Mouse (Mus musculus) kidney, embryonic 14.5 days (tissue): ENCODE results near the gene Grm4. TPM values are rescaled to one million over a fixed set of nuclear protein-coding genes. Genes with fewer than 3 reads are reported as not detected.
A peak's percentile ranks its signal among the peaks of the same experiment; 100 is the strongest.

Source experiments
- ATAC-seq: fragments of 200-750 bp; cut with Nextera tagmentation; 2 replicates; pipeline ENCODE4 v1.8.0; 2017; ENCODE audit warnings: moderate number of reproducible peaks, mild to moderate bottlenecking, moderate TSS enrichment, moderate library complexity; ENCODE audit not compliant: low FRiP score, low TSS enrichment
- H3K27ac ChIP-seq: fragments of 300-500 bp; sonication (generic); 2 replicates; pipeline ENCODE4 v1.5.1; 2014; ENCODE audit warnings: low read depth, mild to moderate bottlenecking, low read length, moderate library complexity, mixed read lengths
- H3K27me3 ChIP-seq: fragments of 300-500 bp; sonication (generic); 2 replicates; pipeline ENCODE4 v1.6.1; 2014; ENCODE audit warnings: mild to moderate bottlenecking, low read length; ENCODE audit not compliant: control insufficient read depth, insufficient read depth
- H3K36me3 ChIP-seq: fragments of 300-500 bp; sonication (generic); 2 replicates; pipeline ENCODE4 v1.6.1; 2014; ENCODE audit warnings: low read length, mixed read lengths; ENCODE audit not compliant: control insufficient read depth, insufficient read depth
- H3K4me1 ChIP-seq: fragments of 300-500 bp; sonication (generic); 2 replicates; pipeline ENCODE4 v1.6.1; 2014; ENCODE audit warnings: low read length, mixed read lengths; ENCODE audit not compliant: control insufficient read depth, insufficient read depth
- H3K4me2 ChIP-seq: fragments of 300-500 bp; sonication (generic); replicated peaks from 2 replicates; pipeline ENCODE4 v1.6.1; 2014; ENCODE audit warnings: low read depth, mild to moderate bottlenecking, low read length
- H3K4me3 ChIP-seq: fragments of 300-500 bp; sonication (generic); 2 replicates; pipeline ENCODE4 v1.5.1; 2014; ENCODE audit warnings: mild to moderate bottlenecking, low read length
- H3K9ac ChIP-seq: fragments of 300-500 bp; sonication (generic); 2 replicates; pipeline ENCODE4 v1.6.1; 2014; ENCODE audit warnings: low read depth, mild to moderate bottlenecking, low read length, moderate library complexity
- H3K9me3 ChIP-seq: fragments of 300-500 bp; sonication (generic); 2 replicates; pipeline ENCODE4 v1.6.1; 2016; ENCODE audit warnings: low read length; ENCODE audit not compliant: control insufficient read depth
- WGBS: fragments of 180-500 bp; shearing (Covaris S2); extraction: QIAGEN DNeasy Blood & Tissue Kit; methylation state at CpG from one replicate; pipeline ENCODE4 v1.1.7; 2014; 5-methylcytosine and 5-hydroxymethylcytosine counted together
- polyA plus RNA-seq: library from polyadenylated mRNA; unstranded; fragments of >200 nt; fragmentation: Nextera tagmentation; extraction: Ambion mirVana; gene quantifications from 2 replicates; pipeline ENCODE4 v1.2.1, GENCODE M21; 2014

Gene Grm4
- polyA plus RNA-seq, 1 experiment from 2014 or later = 1.6 TPM

DNA sequence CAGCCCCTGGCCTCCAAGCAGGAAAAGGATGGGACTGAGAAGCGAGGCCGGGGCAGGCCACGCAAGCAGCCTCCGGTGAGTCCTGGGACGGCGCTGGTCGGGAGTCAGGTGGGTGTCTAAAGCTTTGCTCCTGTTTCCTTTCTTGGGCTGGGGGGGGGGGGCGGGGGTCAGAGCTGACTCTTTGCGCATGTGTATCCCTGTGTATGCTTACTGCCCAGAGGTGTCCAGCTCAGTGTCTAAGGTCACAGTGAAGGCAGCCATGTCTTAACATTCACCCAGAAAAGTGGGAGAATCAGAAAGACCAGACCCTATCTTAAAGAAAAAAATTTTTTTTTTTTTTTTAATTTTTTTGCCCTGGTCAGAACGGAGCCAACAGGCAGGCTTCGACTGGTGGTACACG is 38.4 kb upstream of the Grm4 start:
- Histone ChIP-seq H3K27ac (no peak overlapping the region), H3K27me3 (no peaks in the 10 kb centered on the region), H3K36me3 (peaks cover 21% of the 10 kb centered on the region; the same call in 1 of the 2 replicates), H3K4me2 (peak overlapping the region; percentile 84; the same call in 1 of the 2 replicates), H3K4me1 (peaks cover 23% of the 10 kb centered on the region), H3K9me3 (no peaks in the 10 kb centered on the region), H3K4me3 (no peak overlapping the region), H3K9ac (no peak overlapping the region)
- WGBS = 72% methylated on average over 10 of the region's 12 CpGs
- ATAC-seq = no peak

DNA sequence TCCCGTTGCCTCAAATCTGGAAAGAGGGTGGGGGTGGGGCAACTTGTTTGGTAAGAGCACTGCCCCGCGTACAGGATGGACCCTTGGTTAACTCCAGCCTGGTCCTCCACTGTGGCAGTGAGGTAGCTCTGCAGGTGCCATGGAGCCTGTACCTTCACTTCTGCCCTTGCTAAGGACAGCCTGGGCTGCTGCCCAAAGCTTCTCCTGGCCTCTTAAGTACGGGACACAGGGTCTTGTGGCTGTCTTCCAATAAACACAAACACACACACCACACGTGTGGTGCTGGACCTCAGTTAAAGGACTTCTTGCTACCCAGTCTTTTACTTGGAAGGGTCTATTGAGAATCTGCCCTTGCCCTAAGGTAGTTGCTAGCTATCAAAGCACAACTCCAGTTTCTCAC is 37.6 kb upstream of the Grm4 start:
- H3K27me3 ChIP-seq = no peaks in the 10 kb centered on the region
- 16% methylated on average over 5 of the region's 5 CpGs for WGBS
- H3K9me3 ChIP-seq = no peaks in the 10 kb centered on the region
- H3K9ac ChIP-seq = peak overlapping the region; percentile 31; the same call in 1 of the 2 replicates
- no peak for ATAC-seq
- H3K4me1 ChIP-seq = peaks cover 25% of the 10 kb centered on the region
- H3K27ac ChIP-seq = no peak overlapping the region
- peaks cover 21% of the 10 kb centered on the region; the same call in 1 of the 2 replicates for H3K36me3 ChIP-seq
- peak overlapping the region; percentile 84 for H3K4me2 ChIP-seq
- H3K4me3 ChIP-seq = peak overlapping the region; percentile 80; the same call in 1 of the 2 replicates

DNA sequence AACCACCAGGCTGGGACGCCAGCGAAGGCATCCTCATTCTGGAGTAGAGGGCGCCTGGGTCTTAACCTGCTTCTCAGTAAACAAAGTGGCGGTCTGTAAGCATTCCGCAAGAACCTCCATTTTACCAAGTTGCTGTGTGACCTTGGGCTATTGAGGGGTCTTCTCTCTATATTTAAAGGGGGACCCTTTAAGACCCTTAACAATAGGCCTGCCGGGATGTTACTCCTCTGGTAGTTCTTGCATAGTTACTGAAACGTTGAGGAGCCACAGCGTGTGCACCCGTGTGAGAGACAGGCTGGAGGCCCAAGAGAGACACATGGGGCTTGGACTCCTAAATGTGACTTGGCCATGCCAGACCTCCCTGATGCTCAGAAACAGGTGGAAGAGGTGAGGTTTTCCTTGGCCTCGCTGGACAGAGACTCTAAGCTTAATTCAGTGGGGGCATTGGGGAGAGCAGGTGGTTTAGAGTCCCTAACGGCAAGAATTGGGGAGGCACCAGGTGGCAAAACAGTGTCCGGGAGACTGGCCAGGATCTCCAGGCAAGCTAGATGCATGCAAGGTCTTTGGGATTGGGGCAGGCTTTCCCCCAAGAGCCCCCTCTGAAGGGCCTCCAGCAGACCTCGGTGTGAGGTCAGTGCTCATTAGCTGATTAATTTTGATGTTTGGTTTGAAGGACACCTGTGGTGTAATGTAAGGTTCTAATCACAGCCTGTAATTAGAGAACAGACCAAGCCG is 36.9 kb upstream of the Grm4 start:
- H3K4me1 ChIP-seq = peaks cover 25% of the 10 kb centered on the region

DNA sequence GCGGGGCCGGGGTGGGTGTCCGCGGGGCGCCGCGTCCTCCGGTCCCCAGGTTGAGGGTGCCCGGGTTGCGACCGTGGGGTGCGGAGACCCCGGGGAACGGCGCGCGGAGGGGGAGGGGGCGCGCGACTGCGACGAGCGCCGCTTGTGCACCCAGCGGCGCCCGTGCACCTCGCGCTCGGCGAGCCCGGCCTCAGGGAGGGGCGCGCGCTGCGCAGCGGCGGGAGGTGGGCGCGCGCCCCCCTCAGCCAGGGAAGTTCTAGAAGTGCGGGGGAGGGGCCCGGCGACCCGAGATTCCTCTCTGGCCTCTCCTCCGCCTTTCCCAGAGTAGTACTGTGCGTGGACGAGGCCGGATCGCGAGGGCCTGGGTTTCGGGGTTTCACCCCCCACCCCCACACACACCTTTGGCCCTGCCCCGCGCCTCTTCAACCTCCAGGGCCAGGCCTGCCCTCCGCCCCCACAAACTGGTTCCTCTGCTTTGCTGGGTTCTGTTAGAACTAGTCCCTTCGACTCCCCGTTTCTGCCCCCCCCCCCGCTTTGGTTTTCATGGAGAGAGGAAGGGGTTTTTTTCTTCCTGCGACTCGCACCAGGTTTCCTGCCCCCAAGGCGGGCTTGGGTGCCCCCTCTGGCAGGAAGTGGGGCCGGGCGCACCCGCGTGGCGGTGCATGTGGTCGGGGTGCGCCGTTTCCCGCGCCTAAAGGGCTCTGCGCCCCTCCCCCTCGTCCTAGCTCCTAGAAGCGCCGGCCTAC is 36.2 kb upstream of the Grm4 start:
- H3K4me2 ChIP-seq = peak overlapping the region; percentile 84
- peak overlapping the region; percentile 92 for H3K9ac ChIP-seq
- under 1% methylated on average over 45 of the region's 75 CpGs for WGBS
- peak overlapping the region; percentile 80 for H3K4me3 ChIP-seq
- H3K4me1 ChIP-seq = peaks cover 25% of the 10 kb centered on the region
- H3K27me3 ChIP-seq = no peaks in the 10 kb centered on the region
- no peaks in the 10 kb centered on the region for H3K9me3 ChIP-seq
- peak; percentile 10; the same call in 1 of the 2 replicates for ATAC-seq
- peak overlapping the region; percentile 97 for H3K27ac ChIP-seq
- H3K36me3 ChIP-seq = peaks cover 21% of the 10 kb centered on the region; the same call in 1 of the 2 replicates

More for the DNA sequence above, 36.9 kb upstream of the Grm4 start:
- H3K4me3 ChIP-seq = peak overlapping the region; percentile 80
- no peak for ATAC-seq
- peak overlapping the region; percentile 84 for H3K4me2 ChIP-seq
- WGBS = 4% methylated on average over 14 of the region's 14 CpGs
- peak overlapping the region; percentile 97; the same call in 1 of the 2 replicates for H3K27ac ChIP-seq
- no peaks in the 10 kb centered on the region for H3K9me3 ChIP-seq
- peaks cover 21% of the 10 kb centered on the region; the same call in 1 of the 2 replicates for H3K36me3 ChIP-seq
- H3K27me3 ChIP-seq = no peaks in the 10 kb centered on the region
- peak overlapping the region; percentile 92 for H3K9ac ChIP-seq

DNA sequence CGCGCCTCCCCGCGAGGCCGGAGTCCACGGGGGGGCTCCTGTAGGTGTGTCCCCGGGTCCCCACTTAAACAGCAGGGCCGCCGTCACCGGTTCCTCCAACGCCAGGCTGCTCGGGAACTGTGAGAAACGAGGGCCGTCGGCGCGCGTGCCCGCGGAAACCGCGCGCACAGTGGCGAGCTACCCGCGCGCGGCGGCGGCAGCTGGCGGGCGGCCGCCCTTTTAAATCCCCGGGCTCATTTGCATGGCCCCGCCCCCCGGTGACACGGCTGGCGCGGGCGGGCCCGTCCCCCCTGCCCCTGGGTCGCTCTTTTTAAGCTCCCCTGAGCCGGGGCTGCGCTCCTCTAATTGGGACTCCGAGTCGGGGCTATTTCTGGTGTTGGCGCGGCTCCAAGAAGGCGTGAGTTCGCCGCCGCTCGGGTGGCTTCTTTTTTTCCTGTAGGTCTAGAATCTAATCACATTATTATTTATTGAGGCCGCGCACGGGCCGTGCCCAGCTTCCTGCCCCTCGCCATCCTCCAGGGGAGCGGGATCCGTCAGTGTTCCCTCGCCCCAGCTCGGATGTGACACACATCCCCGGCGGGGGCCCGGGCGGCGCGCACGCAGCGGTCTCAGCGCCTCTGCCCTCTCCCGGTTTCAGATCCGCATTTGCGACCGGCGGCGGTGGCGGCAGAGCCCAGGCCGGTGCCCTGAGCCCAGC is 35.3 kb upstream of the Grm4 start, which contains the start of gene Hmga1:
Hmga1 (plus strand) TSS at position 183 of the 697 bp plus-strand sequence.
- WGBS = under 1% methylated on average over 68 of the region's 79 CpGs
- Histone ChIP-seq H3K4me3 (peak within 1 kb of the TSS; percentile 80), H3K9me3 (no peaks in the 10 kb centered on the region), H3K27ac (peak within 1 kb of the TSS; percentile 97), H3K4me1 (peaks cover 25% of the 10 kb centered on the region), H3K9ac (peak within 1 kb of the TSS; percentile 92), H3K4me2 (peak within 1 kb of the TSS; percentile 84), H3K36me3 (peaks cover 14% of the 10 kb centered on the region; the same call in 1 of the 2 replicates), H3K27me3 (no peaks in the 10 kb centered on the region)
- ATAC-seq = peak; percentile 63

DNA sequence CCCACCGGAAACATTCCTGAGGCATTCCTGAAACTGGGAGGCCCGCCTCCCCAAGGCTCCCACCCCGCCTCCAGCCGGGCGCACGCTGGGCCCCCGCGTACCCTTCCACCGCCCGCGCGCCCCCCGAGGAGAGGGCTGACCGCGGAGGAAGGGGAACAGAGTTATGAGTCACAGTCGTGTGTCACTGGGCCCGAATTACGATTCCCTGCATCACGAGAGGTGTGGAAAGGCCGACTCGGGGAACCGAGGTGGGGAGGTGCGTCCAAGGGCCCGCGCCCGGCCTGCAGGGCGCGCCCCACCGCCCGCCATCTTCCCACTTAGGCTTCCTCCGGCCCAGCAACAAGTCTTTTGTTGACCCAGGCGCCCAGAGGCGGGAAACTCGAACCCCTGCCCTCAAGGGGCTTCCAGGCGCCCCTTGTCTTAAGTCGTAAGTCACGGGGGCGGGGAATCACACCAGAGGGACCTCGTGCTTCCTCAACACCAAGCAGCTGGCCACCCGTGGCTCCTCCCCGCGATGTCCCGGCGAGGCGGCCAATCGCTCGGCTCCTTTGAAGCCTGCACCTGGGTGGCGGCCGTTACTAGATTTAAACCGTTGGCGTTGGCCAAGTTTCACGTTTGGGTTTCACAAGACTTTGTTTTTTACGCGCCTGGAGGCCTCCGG is 34.4 kb upstream of the Grm4 start:
- peak overlapping the region; percentile 97 for H3K27ac ChIP-seq
- H3K4me1 ChIP-seq = peaks cover 25% of the 10 kb centered on the region
- ATAC-seq = peak; percentile 55
- H3K36me3 ChIP-seq = 0 out of 2 replicates have a peak, but pooled peaks cover 6% of the 10 kb centered on the region
- no peaks in the 10 kb centered on the region for H3K27me3 ChIP-seq
- H3K9me3 ChIP-seq = no peaks in the 10 kb centered on the region
- WGBS = 1% methylated on average over 52 of the region's 55 CpGs
- H3K4me2 ChIP-seq = peak overlapping the region; percentile 84
- peak overlapping the region; percentile 80 for H3K4me3 ChIP-seq
- peak overlapping the region; percentile 92 for H3K9ac ChIP-seq

DNA sequence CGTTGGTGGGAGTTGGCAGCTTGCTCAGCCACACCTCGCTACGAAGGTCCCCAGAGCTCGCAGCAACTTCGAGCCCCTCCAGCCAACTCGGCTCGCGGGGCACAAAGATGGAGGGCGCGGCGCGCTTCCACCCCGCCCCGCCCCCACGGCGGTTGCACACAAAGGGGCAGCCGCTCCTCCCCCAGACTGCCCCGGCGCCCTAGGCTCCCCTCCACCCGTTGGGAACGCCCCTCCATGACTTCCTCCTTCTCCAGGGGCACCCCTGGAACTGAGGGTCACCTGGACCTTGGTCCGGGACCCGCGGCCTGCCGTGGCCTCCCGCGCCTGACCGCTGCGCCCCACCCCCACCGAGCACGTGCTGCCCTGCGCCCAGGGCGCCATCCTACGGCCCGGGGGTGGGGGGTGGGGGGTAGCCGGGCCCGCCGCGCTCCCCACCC is 33.9 kb upstream of the Grm4 start:
- no peaks in the 10 kb centered on the region for H3K27me3 ChIP-seq
- peak; percentile 29 for ATAC-seq
- WGBS = 2% methylated on average over 36 of the region's 39 CpGs
- peak overlapping the region; percentile 84 for H3K4me2 ChIP-seq
- peaks cover 25% of the 10 kb centered on the region for H3K4me1 ChIP-seq
- H3K36me3 ChIP-seq = 0 out of 2 replicates have a peak, but pooled peaks cover 2% of the 10 kb centered on the region
- H3K4me3 ChIP-seq = peak overlapping the region; percentile 80
- H3K9ac ChIP-seq = peak overlapping the region; percentile 92
- no peaks in the 10 kb centered on the region for H3K9me3 ChIP-seq
- H3K27ac ChIP-seq = peak overlapping the region; percentile 97
